20 mouse cellular contexts compared by ENCODE assay signal in genomic region chr7:27627707-27628106, GRCm38 (mm10). TPM values are rescaled to one million over a fixed set of nuclear protein-coding genes. Genes with fewer than 3 reads are reported as not detected.
"Had no signal": no experiment of that assay in that cellular context is flagged by ENCODE, and none has a peak within 500 bp of the region (broad histone marks: within the 10 kb centered on the region; RNA-seq: fewer than 3 reads in every experiment).

No protein-coding gene starts in this region.

- H3K4me1 ChIP-seq: liver, embryonic 15.5 days; midbrain, embryonic 10.5 days; neural tube, embryonic 13.5 days had no signal

- DNase-seq: kidney, adult 11 months; kidney, adult 9 months; kidney, postnatal 4 days; lung, adult 2 months; lung, postnatal 10 days; lung, postnatal 4 days; midbrain, embryonic 14.5 days; retina, postnatal 1 day; right cerebral cortex, postnatal 4 days; spleen, adult 18-20 months; thymus, adult 18-20 months; thymus, postnatal 14 days had no signal

- H3K4me3 ChIP-seq: left cerebral cortex, adult 2 months; liver, embryonic 15.5 days; midbrain, embryonic 10.5 days; neural tube, embryonic 13.5 days had no signal

- H3K27ac ChIP-seq: kidney, postnatal 0 days; left cerebral cortex, adult 2 months; liver, embryonic 15.5 days; midbrain, embryonic 10.5 days; neural tube, embryonic 13.5 days had no signal

RNA-seq across cellular contexts. Expression of gene Ttc9b, which starts 26.0 kb away (rescaled TPM):
- total RNA-seq: megakaryocyte, adult 5-6 weeks had no signal
- polyA plus RNA-seq: kidney, postnatal 0 days; liver, embryonic 11.5 days; lung, adult 2 months; urinary bladder, adult 2 months had no signal
